Mouse (Mus musculus): Measurements from ENCODE around the gene Clns1a. TPM values are rescaled to one million over a fixed set of nuclear protein-coding genes. Genes with fewer than 3 reads are reported as not detected.

The Clns1a gene
- polyA plus RNA-seq, 1 experiment from 2014 or later, result 179 TPM

- H3K36me3 ChIP-seq (ENCODE audit: control insufficient read depth, insufficient read depth, low read length), result no peaks in the 10 kb centered on the region
- no peak overlapping the region for H3K4me3 ChIP-seq (ENCODE audit: low read depth, low read length)
- H3K9ac ChIP-seq (replicated peaks; ENCODE audit: low read depth, low read length), result no peak overlapping the region
- H3K27me3 ChIP-seq (ENCODE audit: control insufficient read depth, insufficient read depth, low read length), result no peaks in the 10 kb centered on the region
- H3K27ac ChIP-seq (ENCODE audit: low read length), result no peak overlapping the region
- no peaks in the 10 kb centered on the region for H3K4me1 ChIP-seq (ENCODE audit: control insufficient read depth, insufficient read depth, low read length)
- WGBS, result 76% methylated on average over 5 of the region's 5 CpGs
- no peaks in the 10 kb centered on the region for H3K9me3 ChIP-seq (ENCODE audit: control insufficient read depth, low read depth, low read length)
- ATAC-seq (ENCODE audit: insufficient number of reproducible peaks, insufficient read depth, low FRiP score, low read depth), result no peak
- no peak overlapping the region for H3K4me2 ChIP-seq (replicated peaks; ENCODE audit: low read depth, low read length)
Measured at GRCm38 (mm10) chr7:97765963-97766347, 69.5 kb downstream of the Clns1a start.

GRCm38 (mm10) chr7:97766406-97767166 is 70.2 kb downstream of the Clns1a start:
- Histone ChIP-seq H3K27ac (ENCODE audit: low read length) (no peak overlapping the region), H3K9ac (replicated peaks; ENCODE audit: low read depth, low read length) (no peak overlapping the region), H3K36me3 (ENCODE audit: control insufficient read depth, insufficient read depth, low read length) (no peaks in the 10 kb centered on the region), H3K27me3 (ENCODE audit: control insufficient read depth, insufficient read depth, low read length) (no peaks in the 10 kb centered on the region), H3K4me3 (ENCODE audit: low read depth, low read length) (no peak overlapping the region), H3K4me1 (ENCODE audit: control insufficient read depth, insufficient read depth, low read length) (no peaks in the 10 kb centered on the region), H3K4me2 (replicated peaks; ENCODE audit: low read depth, low read length) (no peak overlapping the region), H3K9me3 (ENCODE audit: control insufficient read depth, low read depth, low read length) (no peaks in the 10 kb centered on the region)
- WGBS, result 70% methylated on average over 9 of the region's 9 CpGs
- ATAC-seq (ENCODE audit: insufficient number of reproducible peaks, insufficient read depth, low FRiP score, low read depth), result no peak

GRCm38 (mm10) chr7:97767841-97768240 is 71.4 kb downstream of the Clns1a start:
- ATAC-seq (ENCODE audit: insufficient number of reproducible peaks, insufficient read depth, low FRiP score, low read depth), result no peak

GRCm38 (mm10) chr7:97769020-97769419 is 72.6 kb downstream of the Clns1a start:
- Histone ChIP-seq H3K4me1 (ENCODE audit: control insufficient read depth, insufficient read depth, low read length) (no peaks in the 10 kb centered on the region), H3K27ac (ENCODE audit: low read length) (no peak overlapping the region), H3K36me3 (ENCODE audit: control insufficient read depth, insufficient read depth, low read length) (no peaks in the 10 kb centered on the region), H3K27me3 (ENCODE audit: control insufficient read depth, insufficient read depth, low read length) (no peaks in the 10 kb centered on the region), H3K4me3 (ENCODE audit: low read depth, low read length) (no peak overlapping the region), H3K4me2 (replicated peaks; ENCODE audit: low read depth, low read length) (no peak overlapping the region), H3K9me3 (ENCODE audit: control insufficient read depth, low read depth, low read length) (no peaks in the 10 kb centered on the region), H3K9ac (replicated peaks; ENCODE audit: low read depth, low read length) (no peak overlapping the region)
- ATAC-seq (ENCODE audit: insufficient number of reproducible peaks, insufficient read depth, low FRiP score, low read depth), result no peak
- 82% methylated on average over 4 of the region's 4 CpGs for WGBS

More at GRCm38 (mm10) chr7:97767841-97768240, 71.4 kb downstream of the Clns1a start:
- no peaks in the 10 kb centered on the region for H3K4me1 ChIP-seq (ENCODE audit: control insufficient read depth, insufficient read depth, low read length)
- H3K27ac ChIP-seq (ENCODE audit: low read length), result no peak overlapping the region
- 69% methylated on average over 8 of the region's 8 CpGs for WGBS
- H3K9ac ChIP-seq (replicated peaks; ENCODE audit: low read depth, low read length), result no peak overlapping the region
- H3K4me3 ChIP-seq (ENCODE audit: low read depth, low read length), result no peak overlapping the region
- H3K27me3 ChIP-seq (ENCODE audit: control insufficient read depth, insufficient read depth, low read length), result no peaks in the 10 kb centered on the region
- H3K4me2 ChIP-seq (replicated peaks; ENCODE audit: low read depth, low read length), result no peak overlapping the region
- no peaks in the 10 kb centered on the region for H3K9me3 ChIP-seq (ENCODE audit: control insufficient read depth, low read depth, low read length)
- no peaks in the 10 kb centered on the region for H3K36me3 ChIP-seq (ENCODE audit: control insufficient read depth, insufficient read depth, low read length)

Other genes with a start within 250 kb of the Clns1a start
- 10.8 and 12.6 TPM in 2 replicates for gene Kctd14, start 245.3 kb upstream of the Clns1a start, polyA plus RNA-seq (2014; fragmentation: Nextera tagmentation; extraction: Ambion mirVana)
- 56.7 and 61.3 TPM in 2 replicates for gene Ints4, start 215.7 kb upstream of the Clns1a start, polyA plus RNA-seq (2014; fragmentation: Nextera tagmentation; extraction: Ambion mirVana)
- 56.8 and 62.4 TPM in 2 replicates for gene Aamdc, start 117.1 kb upstream of the Clns1a start, polyA plus RNA-seq (2014; fragmentation: Nextera tagmentation; extraction: Ambion mirVana)
- gene Rsf1, start 116.7 kb upstream of the Clns1a start, polyA plus RNA-seq (2014; fragmentation: Nextera tagmentation; extraction: Ambion mirVana), result 26.8 and 33.3 TPM in 2 replicates
- gene Aqp11, start 41.7 kb downstream of the Clns1a start, polyA plus RNA-seq (2014; fragmentation: Nextera tagmentation; extraction: Ambion mirVana), result 12.1 and 13.3 TPM in 2 replicates
- 35.7 and 36.2 TPM in 2 replicates for gene Pak1, start 91.9 kb downstream of the Clns1a start, polyA plus RNA-seq (2014; fragmentation: Nextera tagmentation; extraction: Ambion mirVana)
- gene Gdpd4, start 223.3 kb downstream of the Clns1a start, polyA plus RNA-seq (2014; fragmentation: Nextera tagmentation; extraction: Ambion mirVana), result not detected in 2 replicates

All from stomach, embryonic 14.5 days (tissue).